Mouse (Mus musculus): ENCODE data around the gene Col4a3. TPM values are rescaled to one million over a fixed set of nuclear protein-coding genes. Genes with fewer than 3 reads are reported as not detected.

Col4a3 gene
- total RNA-seq, 2 experiments from 2014 or later = 3.3 to 3.7 TPM

DNA sequence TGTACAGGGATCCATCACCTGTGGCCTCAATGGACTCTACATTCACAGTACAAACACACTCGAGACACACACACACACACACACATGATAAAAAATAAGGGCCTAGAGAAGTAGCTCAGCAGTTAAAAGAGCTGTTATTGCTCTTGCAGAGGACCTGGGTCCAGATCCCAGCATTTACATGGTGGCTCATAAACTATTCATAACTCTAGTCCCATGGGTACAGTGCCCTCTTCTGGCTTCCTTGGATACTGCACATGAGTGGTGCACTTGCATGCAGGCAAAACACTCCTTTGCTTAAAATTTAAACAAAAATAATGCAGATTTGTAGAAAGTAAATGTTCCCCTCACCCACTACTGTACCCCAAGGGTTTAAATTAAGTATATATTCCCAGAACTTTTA lies 172.8 kb downstream of the Col4a3 start:
- intact Hi-C loops (cut with DNase I) = no loop called here
- no peak for DNase-seq (ENCODE audit: low spot score)

DNA sequence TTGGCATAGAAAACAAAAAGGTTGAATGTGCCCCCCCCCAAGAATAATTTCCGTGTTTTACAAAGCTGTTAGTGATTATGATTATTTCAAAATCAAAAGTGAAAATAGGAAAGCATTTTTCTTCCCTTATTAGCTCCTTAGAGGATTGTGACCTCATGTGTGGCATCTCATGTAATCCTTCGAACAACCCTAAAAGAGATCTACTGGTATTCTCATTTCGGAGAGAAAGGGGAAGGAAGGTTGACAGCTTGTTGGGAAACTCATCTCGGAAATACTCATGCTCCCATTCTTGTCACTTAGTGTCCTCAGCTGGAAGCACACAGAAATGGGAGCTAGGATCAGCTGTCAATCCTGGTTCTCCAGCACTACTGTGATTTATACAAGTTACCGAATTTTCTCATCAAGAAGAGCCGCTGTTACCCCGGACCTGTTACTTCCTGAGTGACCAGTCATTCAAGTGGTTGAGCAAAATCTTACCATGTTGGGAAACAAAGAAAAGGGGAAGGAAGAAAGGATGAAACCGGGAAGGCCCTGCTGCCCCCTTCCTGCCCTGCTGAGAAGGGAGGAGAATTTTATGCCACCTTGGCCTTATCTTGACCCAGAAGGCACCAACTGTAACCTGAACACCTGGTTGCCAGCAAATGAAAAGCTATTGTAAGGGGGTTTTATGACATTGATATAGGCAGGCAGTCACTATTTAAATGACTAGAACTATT lies 174.9 kb downstream of the Col4a3 start:
- intact Hi-C loops (cut with DNase I) = no loop called here
- no peak for DNase-seq (ENCODE audit: low spot score)

DNA sequence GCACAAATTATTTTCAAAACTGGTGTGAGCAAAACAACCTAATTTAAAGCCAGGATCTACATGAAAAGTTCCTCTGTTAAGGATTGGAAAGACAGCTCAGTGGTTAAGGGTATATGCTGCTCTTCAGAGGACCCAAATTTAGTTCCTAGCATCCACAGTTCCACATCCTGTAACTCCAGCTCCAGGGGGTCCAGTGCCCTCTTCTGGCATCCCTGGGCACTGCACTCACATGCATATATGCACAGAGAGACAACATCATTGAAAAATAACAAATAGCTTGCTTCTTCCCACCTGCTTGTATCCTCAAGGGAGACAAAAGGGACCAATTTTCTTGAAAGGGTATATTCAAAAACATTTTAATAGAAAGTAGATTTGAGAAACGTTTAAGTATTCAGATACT lies 175.6 kb downstream of the Col4a3 start:
- intact Hi-C loops (cut with DNase I) = no loop called here
- DNase-seq (ENCODE audit: low spot score) = no peak

DNA sequence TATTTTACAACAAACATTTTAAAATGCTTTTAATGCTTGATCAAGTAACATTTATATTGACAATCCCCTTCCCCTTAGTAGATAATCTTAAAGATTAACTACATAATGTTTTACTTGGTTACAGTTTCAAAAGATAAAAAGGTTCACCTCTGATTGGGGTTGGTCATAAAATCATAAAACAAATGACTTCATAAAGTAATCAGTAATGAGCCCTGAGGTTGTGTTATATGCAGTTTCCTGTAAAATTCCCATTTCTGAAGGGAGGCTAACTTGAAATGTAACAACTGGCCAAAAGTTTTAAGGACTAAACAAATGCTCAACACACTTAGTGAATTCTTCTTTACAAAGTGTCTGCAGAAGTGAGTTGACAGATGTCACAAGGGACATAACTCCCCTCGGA lies 179.5 kb downstream of the Col4a3 start:
- intact Hi-C loops (cut with DNase I) = no loop called here
- DNase-seq (ENCODE audit: low spot score) = no peak

DNA sequence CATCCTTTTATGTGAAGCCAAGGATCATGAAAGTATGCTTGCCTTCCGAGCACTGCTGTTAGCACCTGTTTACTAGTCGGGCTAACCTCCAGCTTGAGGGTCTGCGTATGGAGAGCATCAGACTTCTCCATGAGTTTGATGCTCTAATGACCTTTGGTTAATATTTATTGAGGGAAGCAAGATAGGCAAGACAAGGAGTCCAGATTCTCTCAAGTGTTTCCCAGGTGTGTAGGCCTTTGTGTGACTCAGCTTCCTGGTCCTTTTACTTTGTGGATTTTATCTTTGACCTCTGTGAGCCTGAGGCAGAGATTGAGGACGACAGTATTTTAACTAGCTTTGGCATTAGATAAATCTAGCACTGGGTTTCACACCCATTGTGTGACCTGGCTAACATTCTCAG lies 179.9 kb downstream of the Col4a3 start:
- no peak for DNase-seq (ENCODE audit: low spot score)
- intact Hi-C loops (cut with DNase I) = no loop called here

DNA sequence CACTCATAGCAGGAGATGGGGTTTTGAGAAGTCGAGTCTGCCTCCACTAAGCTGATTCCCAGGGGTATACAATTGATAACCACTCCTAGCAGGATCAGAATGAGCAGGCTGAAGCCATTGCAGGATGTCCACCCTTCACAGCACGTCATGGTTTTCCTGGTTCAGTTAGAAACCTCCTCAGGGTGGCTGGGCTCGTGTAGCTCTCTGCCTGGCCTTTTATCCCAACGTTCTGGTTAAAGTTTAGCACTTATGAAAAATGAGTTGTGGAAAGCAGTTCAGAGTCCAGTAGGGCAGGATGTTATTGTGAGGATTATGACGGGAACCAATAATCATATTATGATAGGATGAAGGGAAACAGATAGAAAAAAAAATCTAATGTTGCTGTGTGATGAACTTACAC lies 181.5 kb downstream of the Col4a3 start, which contains the start of gene Tm4sf20:
TSS of gene Tm4sf20 (minus strand) at position 193 of the 400 bp plus-strand sequence.
- no peak for DNase-seq (ENCODE audit: low spot score)
- intact Hi-C loops (cut with DNase I) = no loop called here

DNA sequence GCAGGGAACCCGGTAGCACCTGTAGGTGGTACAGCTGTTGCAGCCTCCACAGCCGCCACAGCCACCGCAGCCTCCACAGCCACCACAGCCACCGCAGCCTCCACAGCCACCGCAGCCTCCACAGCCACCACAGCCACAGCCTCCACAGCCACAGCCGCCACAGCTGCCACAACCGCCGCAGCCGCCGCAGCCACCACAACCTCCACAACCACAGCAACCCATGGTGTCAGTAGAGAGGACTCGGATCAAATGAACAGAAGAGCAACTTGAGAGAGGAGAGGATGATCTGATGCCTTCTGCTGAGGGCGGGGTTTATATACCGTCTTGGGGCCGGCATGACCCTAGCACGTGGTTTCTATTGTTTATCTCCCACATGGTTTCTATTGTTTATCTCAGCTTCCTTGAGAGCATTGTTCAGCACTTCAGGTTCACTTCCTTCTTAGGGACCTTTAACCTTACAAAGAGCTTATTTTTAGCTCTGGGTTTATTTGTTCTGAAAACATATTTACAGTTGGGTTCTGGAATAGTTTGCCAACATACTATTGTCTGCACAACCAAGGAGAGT lies 184.4 kb downstream of the Col4a3 start, which contains the start of gene Gm47791:
TSS of gene Gm47791 (minus strand) at position 222 of the 565 bp plus-strand sequence.
- intact Hi-C loops (cut with DNase I) = no loop called here

More for the DNA sequence above, 184.4 kb downstream of the Col4a3 start, which contains the start of gene Gm47791:
- DNase-seq (ENCODE audit: low spot score) = no peak

Other genes starting within 250 kb of the Col4a3 start
- 10 to 100 TPM in 1 of 2 experiments, 1 to 10 TPM in 1; 9.6 to 10.5 TPM for gene Col4a4, start 72 bp upstream of the Col4a3 start, total RNA-seq (2021)
- 100 to 1,000 TPM; 178 to 193 TPM for gene Mff, start 138.0 kb downstream of the Col4a3 start, total RNA-seq (2021)
- not detected for gene Tm4sf20, start 181.5 kb downstream of the Col4a3 start, total RNA-seq (2021)
- gene Gm47791, start 184.3 kb downstream of the Col4a3 start, total RNA-seq (2021) = not detected